Mouse (Mus musculus) liver, embryonic 14.5 days (tissue): ENCODE measurements around the gene Lrrc4. TPM values are rescaled to one million over a fixed set of nuclear protein-coding genes. Genes with fewer than 3 reads are reported as not detected.

Experiments
- ATAC-seq: fragments of 200-750 bp; cut with Nextera tagmentation; 2 replicates; pipeline ENCODE4 v1.8.0; 2017; ENCODE audit warnings: moderate number of reproducible peaks, mild to moderate bottlenecking, moderate library complexity; ENCODE audit not compliant: insufficient read depth
- DNase-seq, 3 experiments: peaks; one replicate each; pipeline ENCODE4 v3.0.0-alpha.2; 2012 to 2013; ENCODE audit warnings: low read depth in 3 of 3, low spot score in 3 of 3
- H3K27ac ChIP-seq: fragments of 300-500 bp; sonication (generic); 2 replicates; pipeline ENCODE4 v1.5.1; 2014; ENCODE audit warnings: moderate library complexity, mild to moderate bottlenecking, control low read depth, inconsistent platforms
- H3K27me3 ChIP-seq: fragments of 300-500 bp; sonication (generic); 2 replicates; pipeline ENCODE4 v1.6.1; 2014; ENCODE audit warnings: mild to moderate bottlenecking, low read length, moderate library complexity; ENCODE audit not compliant: control insufficient read depth, insufficient read depth
- H3K36me3 ChIP-seq: fragments of 300-500 bp; sonication (generic); replicated peaks from 2 replicates; pipeline ENCODE4 v1.6.1; 2014; ENCODE audit warnings: low read depth; ENCODE audit not compliant: control insufficient read depth, insufficient read depth
- H3K4me1 ChIP-seq, 2 experiments: fragments of 200-500 bp in 1 of 2; fragments of 300-500 bp in 1 of 2; sonication (generic) in 1 of 2; replicated peaks; 2 replicates each; pipeline ENCODE4 v1.6.1; 2012 to 2014; ENCODE audit warnings: antibody characterized with exemption in 1 of 2, inconsistent platforms in 1 of 2, low read length in 1 of 2; ENCODE audit not compliant: control insufficient read depth in 2 of 2, insufficient read depth in 2 of 2
- H3K4me2 ChIP-seq: fragments of 300-500 bp; sonication (generic); 2 replicates; pipeline ENCODE4 v1.6.1; 2014; ENCODE audit warnings: low read depth, mild to moderate bottlenecking, control low read depth, moderate library complexity
- H3K4me3 ChIP-seq, 2 experiments: fragments of 200-500 bp in 1 of 2; fragments of 300-500 bp in 1 of 2; sonication (generic) in 1 of 2; 2 replicates each; pipeline ENCODE4 v1.5.1; 2012 to 2014; ENCODE audit warnings: low read depth in 2 of 2, low read length in 2 of 2, mild to moderate bottlenecking in 2 of 2, control low read depth in 1 of 2, inconsistent platforms in 1 of 2, moderate library complexity in 1 of 2; ENCODE audit not compliant: insufficient read depth in 1 of 2
- H3K9ac ChIP-seq: fragments of 300-500 bp; sonication (generic); replicated peaks from 2 replicates; pipeline ENCODE4 v1.6.1; 2014; ENCODE audit warnings: mild to moderate bottlenecking, control low read depth, moderate library complexity
- H3K9me3 ChIP-seq: fragments of 300-500 bp; sonication (generic); 2 replicates; pipeline ENCODE4 v1.6.1; 2016; ENCODE audit warnings: low read length, mixed read lengths; ENCODE audit not compliant: control insufficient read depth
- CTCF ChIP-seq: IDR thresholded peaks from 2 replicates; pipeline ENCODE4 v1.5.1; 2016; ENCODE audit warnings: antibody characterized with exemption, low read depth, control low read depth
- EP300 ChIP-seq: IDR thresholded peaks from 2 replicates; pipeline ENCODE4 v1.6.1; 2016; ENCODE audit warnings: antibody characterized with exemption, low read depth
- WGBS: fragments of 180-500 bp; shearing (Covaris S2); extraction: QIAGEN DNeasy Blood & Tissue Kit; methylation state at CpG from one replicate; pipeline ENCODE4 v1.1.7; 2014; ENCODE audit not compliant: insufficient replicate concordance; 5-methylcytosine and 5-hydroxymethylcytosine counted together
- polyA plus RNA-seq, 2 experiments: library from polyadenylated mRNA; depleted of rRNA in 1 of 2; stranded (reverse) in 1 of 2; unstranded in 1 of 2; fragments of >200 nt; fragmentation: Nextera tagmentation in 1 of 2; extraction: Ambion mirVana in 1 of 2; gene quantifications; 2 replicates each; pipeline versions ENCODE4 v1.2.1 to v1.2.3; 2012 to 2014

Lrrc4 gene
- polyA plus RNA-seq, 2 experiments: 0.06 to 0.10 TPM

DNA sequence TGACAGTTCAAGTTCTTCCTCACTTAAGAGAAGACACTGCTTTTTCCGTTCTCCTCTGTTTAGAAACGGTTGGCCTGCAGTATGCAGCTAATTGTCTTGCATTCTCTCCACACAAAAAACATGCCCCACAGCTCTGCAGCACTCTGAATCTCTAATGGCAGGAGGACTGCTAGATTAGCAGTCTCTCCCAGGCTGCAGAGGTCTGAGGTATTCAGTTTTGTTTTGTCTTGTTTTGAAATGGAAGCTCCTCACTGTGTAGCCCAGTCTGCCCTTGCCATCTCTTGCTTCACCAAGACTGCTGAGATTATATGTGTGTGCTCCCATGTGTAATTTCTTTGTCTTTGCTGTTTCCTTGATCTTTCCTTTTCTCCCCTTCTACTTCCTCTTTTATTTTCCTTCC, 101.9 kb downstream of the Lrrc4 start:
- Histone ChIP-seq H3K4me1 (peaks cover 0 to 10% of the 10 kb centered on the region in 2 experiments; a peak in 2 of 4 replicates), H3K4me3 (no peak overlapping the region), H3K4me2 (no peak overlapping the region), H3K9ac (no peak overlapping the region), H3K27ac (no peak overlapping the region), H3K27me3 (no peaks in the 10 kb centered on the region), H3K9me3 (no peaks in the 10 kb centered on the region), H3K36me3 (no peaks in the 10 kb centered on the region)
- TF ChIP-seq CTCF: no peak
- no peak for TF ChIP-seq EP300
- no peak for DNase-seq
- 57% methylated on average over 2 of the region's 2 CpGs for WGBS
- no peak for ATAC-seq

DNA sequence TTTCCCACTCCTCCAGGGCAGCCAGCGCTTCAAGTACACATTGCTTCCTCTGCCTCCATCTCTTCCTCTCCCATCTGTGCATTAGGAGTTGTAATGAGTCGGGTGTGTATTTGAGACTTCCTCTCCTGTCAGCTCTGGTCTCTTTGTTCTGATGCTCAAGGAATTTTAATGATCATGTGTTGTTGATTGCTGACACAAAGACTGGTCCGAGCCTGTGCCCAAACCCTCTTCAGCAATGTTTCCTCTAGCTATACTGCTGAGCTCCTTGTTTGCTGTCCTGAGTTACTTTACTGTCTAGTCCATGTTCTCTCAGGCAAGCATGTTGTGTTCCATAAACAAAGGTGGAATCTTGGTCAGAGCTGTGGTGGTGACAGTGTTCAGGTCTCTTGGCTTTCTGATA, 102.3 kb downstream of the Lrrc4 start:
- WGBS: 53% methylated on average over 3 of the region's 3 CpGs

DNA sequence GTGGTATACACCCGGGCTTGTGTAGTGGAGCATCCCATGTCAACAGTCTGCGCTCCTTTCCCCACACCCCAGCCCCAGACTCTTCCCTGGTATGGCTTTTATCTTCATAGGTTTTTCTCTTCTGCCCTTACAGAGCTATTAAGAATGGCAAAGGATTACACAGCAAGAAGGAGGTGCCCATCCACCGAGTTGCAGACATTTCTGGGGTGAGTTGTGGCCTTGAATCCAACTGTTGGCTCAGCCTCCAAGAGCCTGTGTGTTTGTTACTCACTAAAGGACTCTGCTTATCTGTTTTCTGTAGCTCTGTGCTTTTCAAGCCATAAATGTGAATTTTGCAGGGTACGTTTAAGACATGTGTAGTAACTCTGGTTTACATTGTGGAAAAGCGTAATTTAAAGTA, 106.8 kb downstream of the Lrrc4 start:
- ATAC-seq (no peak), DNase-seq (no peak)
- H3K27me3 ChIP-seq: no peaks in the 10 kb centered on the region
- no peak overlapping the region for H3K27ac ChIP-seq
- H3K4me1 ChIP-seq: peaks cover 0 to 6% of the 10 kb centered on the region in 2 experiments; a peak in 1 of 4 replicates
- no peaks in the 10 kb centered on the region for H3K36me3 ChIP-seq
- TF ChIP-seq CTCF: no peak
- TF ChIP-seq EP300: no peak
- WGBS: 83% methylated on average over 5 of the region's 5 CpGs
- H3K9me3 ChIP-seq: no peaks in the 10 kb centered on the region
- H3K4me3 ChIP-seq: no peak overlapping the region
- H3K4me2 ChIP-seq: no peak overlapping the region
- no peak overlapping the region for H3K9ac ChIP-seq

More for the DNA sequence above, 102.3 kb downstream of the Lrrc4 start:
- no peak overlapping the region for H3K27ac ChIP-seq
- no peaks in the 10 kb centered on the region for H3K9me3 ChIP-seq
- H3K4me2 ChIP-seq: no peak overlapping the region
- ATAC-seq: no peak
- H3K4me1 ChIP-seq: peaks cover 0 to 10% of the 10 kb centered on the region in 2 experiments; a peak in 2 of 4 replicates
- H3K36me3 ChIP-seq: no peaks in the 10 kb centered on the region
- no peaks in the 10 kb centered on the region for H3K27me3 ChIP-seq
- H3K9ac ChIP-seq: no peak overlapping the region
- H3K4me3 ChIP-seq: no peak overlapping the region
- DNase-seq: no peak
- TF ChIP-seq CTCF: no peak
- TF ChIP-seq EP300: no peak

DNA sequence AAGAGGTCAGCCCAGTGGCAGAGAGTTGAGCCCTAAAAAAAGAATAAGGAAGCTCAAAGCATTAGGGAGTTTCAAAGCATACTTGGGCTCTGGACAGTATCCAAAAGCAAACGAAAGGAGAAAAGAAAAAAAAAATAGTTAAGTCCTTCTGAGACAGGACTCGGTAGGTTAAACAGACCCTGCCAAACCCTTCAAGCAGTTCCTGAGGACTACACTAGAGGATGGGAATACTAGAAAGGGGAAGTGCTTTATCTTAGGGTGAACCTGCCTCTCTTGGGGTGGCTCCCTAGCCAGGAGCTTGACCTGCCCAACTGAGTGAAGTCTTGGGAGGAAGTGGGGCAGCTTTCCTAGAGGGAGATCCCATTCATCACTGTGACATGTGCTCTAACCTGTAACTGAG, 108.5 kb downstream of the Lrrc4 start:
- Histone ChIP-seq H3K27ac (no peak overlapping the region), H3K4me2 (no peak overlapping the region), H3K27me3 (no peaks in the 10 kb centered on the region), H3K9ac (no peak overlapping the region), H3K9me3 (no peaks in the 10 kb centered on the region), H3K4me3 (no peak overlapping the region), H3K36me3 (no peaks in the 10 kb centered on the region), H3K4me1 (peaks cover 0 to 3% of the 10 kb centered on the region in 2 experiments; a peak in 1 of 4 replicates)
- no peak for ATAC-seq
- WGBS: 11% methylated on average over 2 of the region's 2 CpGs
- no peak for TF ChIP-seq EP300
- TF ChIP-seq CTCF: no peak
- DNase-seq: no peak

DNA sequence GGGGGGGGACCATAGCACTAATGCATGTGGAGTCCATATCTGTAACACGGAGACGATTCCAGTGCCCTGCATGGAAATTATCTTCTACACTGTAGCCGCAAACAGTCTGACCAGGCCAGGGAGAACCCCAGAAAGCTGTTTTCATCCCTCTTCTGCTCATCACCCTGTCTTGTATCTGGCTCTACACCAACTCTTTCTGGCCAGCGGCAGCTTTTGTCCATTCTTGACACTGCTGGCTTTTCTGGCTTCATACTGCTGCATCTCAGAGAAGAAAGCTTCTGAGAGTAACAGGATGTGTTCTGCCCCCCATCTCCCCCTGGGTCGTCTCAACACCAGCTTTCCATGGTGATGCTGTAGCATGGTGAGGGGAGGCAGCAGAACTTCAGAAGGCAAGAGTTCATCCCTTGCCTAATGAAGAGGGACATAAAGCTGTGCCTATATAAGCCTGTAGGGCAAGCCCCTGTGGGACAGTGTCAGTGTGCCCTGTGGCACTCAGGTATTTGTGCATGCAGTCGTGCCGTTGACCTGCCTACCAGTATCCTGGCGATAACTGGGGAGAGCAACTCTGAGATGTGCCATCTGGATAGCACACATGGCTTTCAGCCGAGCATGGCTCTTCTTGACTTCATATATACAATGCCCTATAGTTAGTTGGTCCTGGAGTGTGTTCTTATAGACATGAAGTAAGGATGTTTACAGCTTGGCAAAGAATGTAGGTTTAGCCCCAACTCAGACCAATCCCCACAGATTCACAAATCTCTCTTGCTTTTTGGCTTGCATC, 111.0 kb downstream of the Lrrc4 start:
- Histone ChIP-seq H3K9ac (no peak overlapping the region), H3K27ac (no peak overlapping the region), H3K4me2 (no peak overlapping the region), H3K36me3 (no peaks in the 10 kb centered on the region), H3K4me1 (peaks cover 0 to 3% of the 10 kb centered on the region in 2 experiments; a peak in 1 of 4 replicates), H3K4me3 (no peak overlapping the region), H3K9me3 (no peaks in the 10 kb centered on the region), H3K27me3 (no peaks in the 10 kb centered on the region)
- no peak for DNase-seq
- WGBS: 77% methylated on average over 9 of the region's 9 CpGs
- TF ChIP-seq EP300 (no peak), CTCF (no peak)
- no peak for ATAC-seq
